Mouse (Mus musculus): Measurements from ENCODE around the gene Tbc1d10a.
"Not testable (repeated sequence)": the region's sequence is repeated elsewhere in the genome, so short reads cannot be mapped to it uniquely, and the experiment has no call there.

Gene Tbc1d10a

GRCm38 (mm10) chr11:4183511-4183910 is 3.1 kb upstream of the Tbc1d10a start:
- peak in 1 of 2 experiments; percentile 57 for DNase-seq (ENCODE audit: low spot score in 2 of 2)

DNA sequence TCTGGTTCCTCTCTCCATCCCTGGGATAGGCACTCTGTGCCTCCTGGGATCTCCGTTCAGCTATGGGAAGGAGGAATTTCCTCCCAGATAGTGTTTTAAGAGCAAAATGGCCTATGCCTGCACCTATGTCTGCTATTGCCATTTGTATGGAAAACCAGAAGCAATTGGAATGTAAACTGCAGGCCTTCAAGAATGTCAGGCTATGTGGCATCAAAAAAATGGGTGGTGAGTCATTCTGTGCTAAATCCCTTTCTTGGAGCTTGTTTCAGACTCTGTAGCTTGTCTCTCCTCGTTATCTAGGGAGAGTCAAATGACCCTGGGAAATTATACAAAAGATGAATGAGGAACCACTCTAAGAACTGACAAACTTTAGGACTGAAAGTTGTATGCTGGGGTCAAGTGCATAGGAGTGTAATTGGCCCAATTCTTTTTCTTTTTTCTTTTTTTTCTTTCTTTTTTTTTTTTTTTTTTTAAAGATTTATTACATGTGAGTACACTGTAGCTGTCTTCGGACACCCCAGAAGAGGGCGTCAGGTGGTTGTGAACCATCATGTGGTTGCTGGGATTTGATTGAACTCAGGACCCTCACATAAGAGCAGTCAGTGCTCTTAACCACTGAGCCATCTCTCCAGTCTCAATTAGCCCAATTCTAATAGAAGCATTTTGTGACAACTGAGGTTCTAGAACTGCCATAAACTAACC is 2.2 kb upstream of the Tbc1d10a start:
- no peak for DNase-seq (ENCODE audit: low spot score in 2 of 2)

DNA sequence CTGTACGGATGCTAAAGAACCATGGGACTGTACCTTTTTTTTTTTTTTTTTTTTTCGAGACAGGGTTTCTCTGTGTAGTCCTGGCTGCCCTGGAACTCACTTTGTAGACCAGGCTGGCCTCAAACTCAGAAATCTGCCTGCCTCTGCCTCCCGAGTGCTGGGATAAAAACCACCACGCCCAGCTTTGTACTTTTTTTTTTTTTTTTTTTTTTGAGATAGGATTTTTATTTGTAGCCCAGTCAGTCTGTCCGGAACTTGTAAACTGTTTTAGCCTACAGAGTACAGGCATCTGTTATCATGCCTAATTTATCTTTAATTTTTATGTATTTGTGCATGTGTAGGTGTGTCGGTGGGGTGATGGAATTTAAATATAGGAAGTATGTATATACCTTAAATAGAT is 1.1 kb upstream of the Tbc1d10a start:
- DNase-seq (ENCODE audit: low spot score in 2 of 2), result not testable (repeated sequence)

GRCm38 (mm10) chr11:4187318-4187700 is 720 bp downstream of the Tbc1d10a start:
- DNase-seq (ENCODE audit: low spot score in 2 of 2), result no peak

- DNase-seq (ENCODE audit: low spot score in 2 of 2), result no peak
Measured at GRCm38 (mm10) chr11:4189182-4189581, 2.6 kb downstream of the Tbc1d10a start.

- no peak for DNase-seq (ENCODE audit: low spot score in 2 of 2)
Measured at GRCm38 (mm10) chr11:4190677-4191076, 4.1 kb downstream of the Tbc1d10a start.

DNA sequence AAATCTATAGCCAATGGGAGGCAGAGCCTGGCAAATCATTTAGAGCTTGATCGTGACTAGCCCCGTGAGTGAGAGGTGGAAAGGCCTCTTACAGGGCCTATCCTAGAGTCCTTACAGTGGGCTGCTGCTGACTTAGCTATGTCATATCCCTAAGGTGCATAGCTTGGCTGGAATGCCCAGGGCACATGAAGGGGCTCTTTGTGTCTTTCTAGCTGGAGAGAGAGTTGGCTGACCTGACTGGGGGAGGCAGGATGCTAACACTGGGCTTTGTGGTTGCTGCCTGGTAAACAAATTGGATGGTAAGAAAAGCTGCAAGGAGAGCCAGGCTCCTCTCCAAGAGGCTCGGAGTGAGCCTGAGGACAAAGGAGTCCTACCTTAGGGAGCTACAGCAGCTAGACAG is 6.2 kb downstream of the Tbc1d10a start:
- DNase-seq (ENCODE audit: low spot score in 2 of 2), result no peak

GRCm38 (mm10) chr11:4193420-4193819 is 6.8 kb downstream of the Tbc1d10a start:
- no peak for DNase-seq (ENCODE audit: low spot score in 2 of 2)

- DNase-seq (ENCODE audit: low spot score in 2 of 2), result no peak
Measured at GRCm38 (mm10) chr11:4195597-4196031, 9.0 kb downstream of the Tbc1d10a start.

DNA sequence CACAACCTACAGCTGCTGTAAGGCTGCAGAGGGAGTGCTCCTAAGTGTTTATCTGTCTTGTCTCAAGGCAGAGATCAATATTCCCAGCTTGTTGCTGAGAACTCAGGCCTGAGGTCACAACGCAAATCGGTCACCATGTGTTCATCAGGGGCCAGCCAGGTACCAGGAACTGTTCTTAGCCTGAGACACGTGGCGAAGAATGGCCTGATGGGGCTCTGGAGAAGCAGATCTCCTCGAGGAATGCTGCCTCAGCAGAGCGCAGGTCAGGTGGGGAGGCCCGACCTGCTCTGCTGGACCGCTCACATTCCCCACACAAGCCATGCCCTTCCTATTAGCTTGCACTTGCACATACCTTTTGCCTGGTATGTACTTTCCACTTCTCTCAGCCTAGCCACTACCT is 10.0 kb downstream of the Tbc1d10a start:
- DNase-seq (ENCODE audit: low spot score in 2 of 2), result no peak

DNA sequence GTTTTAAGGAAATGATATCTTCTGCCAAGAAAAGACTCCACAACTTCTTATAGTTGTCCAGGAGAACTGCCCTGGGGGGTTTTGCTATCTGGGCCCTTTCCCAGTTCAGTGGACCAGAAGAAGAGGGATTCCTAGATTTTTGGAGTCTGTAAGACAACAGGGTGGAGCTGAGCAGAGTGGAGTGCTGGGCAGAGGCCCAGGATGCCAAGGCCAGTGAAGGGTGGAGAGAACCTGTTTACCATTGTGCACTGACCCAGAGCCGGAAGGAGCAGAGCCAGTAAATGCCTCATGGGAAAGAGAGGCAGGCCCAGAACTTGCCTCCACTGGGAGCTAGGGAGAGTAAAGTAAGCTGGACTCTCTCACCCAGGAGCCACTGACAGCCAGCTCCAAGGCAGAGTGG is 11.1 kb downstream of the Tbc1d10a start:
- no peak for DNase-seq (ENCODE audit: low spot score in 2 of 2)

- no peak for DNase-seq (ENCODE audit: low spot score in 2 of 2)
Measured at GRCm38 (mm10) chr11:4201981-4202700, 15.6 kb downstream of the Tbc1d10a start.

- DNase-seq (ENCODE audit: low spot score in 2 of 2), result no peak
Measured at GRCm38 (mm10) chr11:4202995-4203704, 16.6 kb downstream of the Tbc1d10a start.

GRCm38 (mm10) chr11:4203705-4204074 is 17.1 kb downstream of the Tbc1d10a start:
- DNase-seq (ENCODE audit: low spot score in 2 of 2), result peak in 1 of 2 experiments; percentile 60

GRCm38 (mm10) chr11:4205097-4205655 is 18.6 kb downstream of the Tbc1d10a start:
- DNase-seq (ENCODE audit: low spot score in 2 of 2), result no peak

GRCm38 (mm10) chr11:4205951-4206350 is 19.4 kb downstream of the Tbc1d10a start:
- no peak for DNase-seq (ENCODE audit: low spot score in 2 of 2)

GRCm38 (mm10) chr11:4206563-4206962 is 20.0 kb downstream of the Tbc1d10a start:
- no peak for DNase-seq (ENCODE audit: low spot score in 2 of 2)

GRCm38 (mm10) chr11:4207655-4208054 is 21.1 kb downstream of the Tbc1d10a start:
- no peak for DNase-seq (ENCODE audit: low spot score in 2 of 2)

DNA sequence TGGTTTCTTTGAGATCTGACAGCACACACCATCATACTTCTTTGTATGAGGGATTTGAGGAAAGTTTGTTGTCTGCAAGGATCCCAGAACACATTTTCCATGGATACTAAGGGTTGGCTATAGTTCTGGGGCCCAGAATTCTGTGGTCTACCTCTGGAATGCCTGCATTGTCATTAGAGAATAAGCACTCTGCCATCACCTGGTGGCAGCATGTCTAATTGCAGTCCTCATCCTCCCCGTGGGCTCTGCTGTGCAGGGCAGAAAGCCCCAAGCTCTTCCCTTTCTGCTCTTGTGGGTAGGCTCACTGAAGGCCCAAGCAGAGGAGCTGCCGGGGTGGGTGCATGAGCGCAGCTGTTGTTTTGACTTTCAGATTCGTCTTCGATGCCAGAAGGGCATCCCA is 23.0 kb downstream of the Tbc1d10a start:
- DNase-seq (ENCODE audit: low spot score in 2 of 2), result no peak

- DNase-seq (ENCODE audit: low spot score in 2 of 2), result no peak
Measured at GRCm38 (mm10) chr11:4210786-4211185, 24.2 kb downstream of the Tbc1d10a start.

GRCm38 (mm10) chr11:4213107-4213506 is 26.5 kb downstream of the Tbc1d10a start:
- DNase-seq (ENCODE audit: low spot score in 2 of 2), result no peak

GRCm38 (mm10) chr11:4214572-4214971 is 28.0 kb downstream of the Tbc1d10a start:
- DNase-seq (ENCODE audit: low spot score in 2 of 2), result no peak

All from right cerebral cortex, postnatal 10 days (tissue).